Mouse (Mus musculus): Measurements from ENCODE around the gene Prdm12.

DNA sequence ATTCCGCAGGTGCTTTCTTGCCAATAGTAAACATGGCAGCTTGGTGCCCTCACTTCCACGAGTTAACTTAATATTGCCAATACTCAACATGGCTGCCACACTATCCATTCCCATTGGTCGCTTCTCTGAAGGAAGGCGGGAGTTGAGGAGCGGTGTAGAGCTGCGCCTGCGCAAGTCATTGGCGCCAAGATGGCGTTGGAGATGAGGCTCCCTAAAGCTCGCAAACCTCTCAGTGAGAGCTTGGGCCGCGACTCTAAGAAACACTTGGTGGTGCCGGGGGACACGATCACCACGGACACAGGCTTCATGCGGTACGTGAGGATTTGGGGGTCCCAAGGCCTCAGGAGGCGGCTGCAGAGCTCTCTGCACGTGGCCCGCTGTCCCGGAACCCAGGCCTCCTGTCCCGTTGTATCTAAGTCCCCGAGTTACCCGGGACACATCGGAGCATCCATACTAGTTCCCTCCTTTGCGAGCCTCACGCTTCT is 30.8 kb downstream of the Prdm12 start, which contains the start of gene Exosc2:
- TF ChIP-seq POLR2AphosphoS2 (IDR thresholded peaks at IDR 0.05; ENCODE audit: insufficient read length, low read depth) (peak; percentile 79), CEBPB (IDR thresholded peaks at IDR 0.05; ENCODE audit: insufficient read depth, poor library complexity, severe bottlenecking) (no peak), POLR2A (IDR thresholded peaks at IDR 0.05; ENCODE audit: insufficient read length, low read depth) (peak; percentile 88)
